Mouse (Mus musculus) lung, adult 2 months (tissue): ENCODE data around the gene Dab2ip.

Source experiments
- CTCF ChIP-seq: fragments of 200-500 bp; IDR thresholded peaks from 2 replicates; pipeline ENCODE4 v1.5.1; 2011; ENCODE audit warnings: mild to moderate bottlenecking, low read length, control low read depth; ENCODE audit not compliant: insufficient read depth
- POLR2A ChIP-seq: fragments of 200-500 bp; IDR thresholded peaks from 2 replicates; pipeline ENCODE4 v1.6.1; 2011; ENCODE audit warnings: low read depth, mild to moderate bottlenecking, control low read depth, low read length, borderline replicate concordance; ENCODE audit errors: extremely low read depth

GRCm38 (mm10) chr2:35624380-35625006 is 66.4 kb downstream of the Dab2ip start:
- no peak for TF ChIP-seq CTCF
- no peak for TF ChIP-seq POLR2A
